Mouse (Mus musculus) small intestine, adult 2 months (tissue): ENCODE data around the gene Plekhh2. TPM values are rescaled to one million over a fixed set of nuclear protein-coding genes. Genes with fewer than 3 reads are reported as not detected.
"Not testable (repeated sequence)": the region's sequence is repeated elsewhere in the genome, so short reads cannot be mapped to it uniquely, and the experiment has no call there.

Experiments used
- H3K27ac ChIP-seq: fragments of 200-500 bp; 2 replicates; pipeline ENCODE4 v1.5.1; 2012; ENCODE audit warnings: low read depth, low read length, control low read depth, inconsistent platforms; ENCODE audit not compliant: insufficient read depth
- H3K27me3 ChIP-seq: fragments of 200-500 bp; 2 replicates; pipeline ENCODE4 v1.6.1; 2012; ENCODE audit warnings: mild to moderate bottlenecking, moderate library complexity, low read length, inconsistent platforms; ENCODE audit not compliant: control insufficient read depth, insufficient read depth
- H3K36me3 ChIP-seq: fragments of 200-500 bp; 2 replicates; pipeline ENCODE4 v1.6.1; 2012; ENCODE audit warnings: mild to moderate bottlenecking, low read length, control low read depth, inconsistent platforms; ENCODE audit not compliant: control insufficient read depth, insufficient read depth
- H3K4me1 ChIP-seq: fragments of 200-500 bp; 2 replicates; pipeline ENCODE4 v1.6.1; 2012; ENCODE audit warnings: low read length, inconsistent platforms, mixed read lengths; ENCODE audit not compliant: control insufficient read depth, insufficient read depth, insufficient read length
- H3K4me3 ChIP-seq: fragments of 200-500 bp; 2 replicates; pipeline ENCODE4 v1.5.1; 2012; ENCODE audit warnings: low read depth, mild to moderate bottlenecking, control low read depth, inconsistent platforms, low read length, moderate library complexity
- CTCF ChIP-seq: fragments of 200-500 bp; IDR thresholded peaks from 2 replicates; pipeline ENCODE4 v1.5.1; 2012; ENCODE audit warnings: low read depth, mild to moderate bottlenecking, control low read depth, inconsistent platforms, low read length, moderate library complexity, mixed read lengths; ENCODE audit not compliant: insufficient replicate concordance, insufficient read length; ENCODE audit errors: extremely low read depth
- POLR2A ChIP-seq: fragments of 200-500 bp; IDR thresholded peaks from 2 replicates; pipeline ENCODE4 v1.6.1; 2012; ENCODE audit warnings: low read depth, mild to moderate bottlenecking, control low read depth, inconsistent platforms, low read length, moderate library complexity
- WGBS: fragments of 180-500 bp; shearing (Covaris S2); methylation state at CpG from one replicate; pipeline ENCODE4 v1.1.7; 2018; 5-methylcytosine and 5-hydroxymethylcytosine counted together
- polyA plus RNA-seq: library from polyadenylated mRNA; depleted of rRNA; stranded (reverse); fragments of >200 nt; gene quantifications from 2 replicates; pipeline ENCODE4 v1.2.3, GENCODE M21; 2012

The Plekhh2 gene
- polyA plus RNA-seq, 1 experiment = 1.8 TPM

- no peak overlapping the region for H3K4me3 ChIP-seq
- H3K27me3 ChIP-seq = no peaks in the 10 kb centered on the region; the same call in 1 of the 2 replicates
- WGBS = 34% methylated on average over 5 of the region's 5 CpGs
- H3K27ac ChIP-seq = no peak overlapping the region
- H3K4me1 ChIP-seq = peaks cover 5% of the 10 kb centered on the region; the same call in 1 of the 2 replicates
- TF ChIP-seq POLR2A = no peak
- no peak for TF ChIP-seq CTCF
- no peaks in the 10 kb centered on the region for H3K36me3 ChIP-seq
Measured at GRCm38 (mm10) chr17:84552230-84552629, 40.5 kb downstream of the Plekhh2 start.

GRCm38 (mm10) chr17:84564264-84564663 lies 52.6 kb downstream of the Plekhh2 start:
- not testable (repeated sequence) for H3K36me3 ChIP-seq, H3K27me3 ChIP-seq, H3K4me1 ChIP-seq, H3K27ac ChIP-seq, H3K4me3 ChIP-seq

GRCm38 (mm10) chr17:84565762-84566161 lies 54.1 kb downstream of the Plekhh2 start:
- H3K27ac ChIP-seq = no peak overlapping the region
- TF ChIP-seq CTCF (no peak), POLR2A (no peak)
- no peak overlapping the region for H3K4me3 ChIP-seq
- H3K4me1 ChIP-seq = no peaks in the 10 kb centered on the region
- no peaks in the 10 kb centered on the region for H3K36me3 ChIP-seq
- no peaks in the 10 kb centered on the region for H3K27me3 ChIP-seq
- 89% methylated on average over 6 of the region's 6 CpGs for WGBS

DNA sequence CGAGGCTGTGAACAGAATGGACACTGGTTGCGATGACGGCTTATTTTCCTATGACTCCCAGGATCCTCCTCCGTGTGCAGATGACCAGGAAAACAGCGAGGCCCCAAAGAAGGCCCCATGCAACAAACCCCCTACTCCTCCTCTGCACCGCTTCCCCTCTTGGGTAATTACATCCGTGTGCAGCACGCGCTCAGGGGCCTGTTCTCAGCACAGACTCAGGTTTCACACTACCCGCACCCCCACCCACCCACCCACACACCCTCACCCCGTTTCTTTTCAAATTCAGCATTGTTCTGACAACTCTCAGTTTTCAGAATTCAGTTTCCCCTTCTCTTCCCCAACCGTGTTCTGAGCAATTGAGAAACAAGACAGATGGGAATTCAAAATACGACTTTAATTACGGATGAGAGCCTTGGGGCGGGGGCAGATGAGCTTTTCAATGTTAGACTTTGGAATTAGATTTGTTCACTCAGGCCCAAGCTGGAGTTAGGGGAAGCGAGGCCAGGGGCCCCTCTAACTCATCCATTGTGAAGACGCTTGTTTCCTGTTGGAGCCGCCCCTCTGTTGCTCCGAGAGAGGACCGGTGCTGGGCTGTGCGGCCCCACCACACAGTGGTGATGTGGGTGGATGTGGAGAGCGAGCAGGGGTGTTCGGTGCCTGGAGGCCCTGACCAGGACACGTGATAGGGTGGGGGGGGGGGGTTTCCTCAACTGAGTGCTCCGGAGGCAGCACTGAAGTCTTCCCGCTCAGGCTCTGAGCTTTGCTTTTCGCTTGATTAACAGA lies 55.3 kb downstream of the Plekhh2 start:
- Histone ChIP-seq H3K27me3 (no peaks in the 10 kb centered on the region), H3K4me3 (no peak overlapping the region), H3K27ac (no peak overlapping the region), H3K36me3 (no peaks in the 10 kb centered on the region), H3K4me1 (no peaks in the 10 kb centered on the region)
- 64% methylated on average over 27 of the region's 27 CpGs for WGBS
- TF ChIP-seq POLR2A (no peak), CTCF (no peak)

DNA sequence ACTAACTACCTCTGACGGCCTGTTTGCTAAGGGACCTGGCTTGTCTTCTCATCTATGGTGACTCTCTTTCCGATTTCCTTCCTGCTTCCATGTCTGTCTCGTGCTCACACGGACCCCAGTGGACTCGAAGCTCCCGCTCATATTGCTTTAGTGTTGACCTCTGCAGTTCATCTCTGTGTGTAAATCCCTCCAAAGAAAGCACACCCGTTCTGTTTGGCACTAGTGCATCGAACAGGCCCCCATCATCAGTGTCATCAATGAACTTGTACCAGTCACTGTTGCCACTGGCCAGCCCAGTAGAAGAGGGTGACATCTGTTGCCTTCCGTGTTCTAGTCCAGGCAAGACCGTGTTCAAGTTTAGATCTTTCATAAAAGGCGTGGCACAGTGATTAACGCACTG lies 57.1 kb downstream of the Plekhh2 start:
- H3K4me3 ChIP-seq = no peak overlapping the region
- no peaks in the 10 kb centered on the region for H3K4me1 ChIP-seq
- no peak overlapping the region for H3K27ac ChIP-seq
- 78% methylated on average over 12 of the region's 12 CpGs for WGBS
- no peaks in the 10 kb centered on the region for H3K27me3 ChIP-seq
- no peaks in the 10 kb centered on the region for H3K36me3 ChIP-seq
- TF ChIP-seq CTCF = no peak
- no peak for TF ChIP-seq POLR2A

- TF ChIP-seq CTCF = no peak
- TF ChIP-seq POLR2A = no peak
- 80% methylated on average over 8 of the region's 8 CpGs for WGBS
- Histone ChIP-seq H3K27me3 (no peaks in the 10 kb centered on the region), H3K4me3 (no peak overlapping the region), H3K36me3 (no peaks in the 10 kb centered on the region), H3K27ac (no peak overlapping the region), H3K4me1 (no peaks in the 10 kb centered on the region)
Measured at GRCm38 (mm10) chr17:84569770-84570169, 58.1 kb downstream of the Plekhh2 start.

DNA sequence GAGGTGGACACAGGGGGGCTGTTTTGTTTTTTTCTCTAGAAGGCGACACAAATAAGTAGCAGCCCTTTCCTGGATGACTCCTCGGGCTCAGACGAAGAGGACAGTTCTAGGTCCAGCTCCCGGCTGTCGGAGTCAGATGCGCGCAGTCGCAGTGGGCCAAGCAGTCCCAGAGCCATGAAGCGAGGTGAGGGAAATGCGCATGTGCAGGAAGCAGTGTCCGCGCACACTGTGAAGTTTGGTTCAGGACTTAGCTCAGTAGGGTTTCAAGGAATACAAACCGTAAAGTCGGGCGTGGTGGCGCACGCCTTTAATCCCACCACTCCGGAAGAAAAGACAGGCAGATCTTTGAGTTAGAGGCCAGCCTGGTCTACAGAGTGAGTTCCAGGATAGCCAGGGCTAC lies 59.9 kb downstream of the Plekhh2 start:
- WGBS = 71% methylated on average over 18 of the region's 18 CpGs
- no peaks in the 10 kb centered on the region for H3K36me3 ChIP-seq
- no peak overlapping the region for H3K27ac ChIP-seq
- no peak overlapping the region for H3K4me3 ChIP-seq
- TF ChIP-seq POLR2A (no peak), CTCF (no peak)
- H3K27me3 ChIP-seq = no peaks in the 10 kb centered on the region
- no peaks in the 10 kb centered on the region for H3K4me1 ChIP-seq

GRCm38 (mm10) chr17:84573305-84573704 lies 61.6 kb downstream of the Plekhh2 start:
- H3K27ac ChIP-seq = no peak overlapping the region
- H3K36me3 ChIP-seq = no peaks in the 10 kb centered on the region
- H3K4me1 ChIP-seq = no peaks in the 10 kb centered on the region
- H3K27me3 ChIP-seq = no peaks in the 10 kb centered on the region
- TF ChIP-seq CTCF (no peak), POLR2A (no peak)
- 72% methylated on average over 9 of the region's 9 CpGs for WGBS
- no peak overlapping the region for H3K4me3 ChIP-seq
